Mouse (Mus musculus) Patski (cell line): ENCODE results near the gene Sema7a. TPM values are rescaled to one million over a fixed set of nuclear protein-coding genes. Genes with fewer than 3 reads are reported as not detected.

Source experiments
- ATAC-seq: fragments of 100-300 bp; one replicate; pipeline ENCODE4 v1.8.0; 2021
- CTCF ChIA-PET: fragments of 350-600 bp; sonication (Branson Sonifier 250); formaldehyde crosslinking; loops from one replicate; lab custom pipeline; 2022; ENCODE audit warnings: inconsistent platforms; lab: Charles Lee
- POLR2A ChIA-PET: fragments of 350-600 bp; sonication (Branson Sonifier 250); formaldehyde crosslinking; loops from one replicate; lab custom pipeline; 2022; ENCODE audit warnings: antibody characterized with exemption, inconsistent platforms; lab: Charles Lee
- DNase-seq: peaks from one replicate; pipeline ENCODE4 v3.0.0-alpha.2; 2011; ENCODE audit warnings: low read depth, low spot score
- H3K27me3 ChIP-seq: fragments of 371-371 bp; one replicate; pipeline ENCODE4 v1.5.1; 2021
- CTCF ChIP-seq: fragments of 100-300 bp; IDR thresholded peaks from one replicate; pipeline ENCODE4 v1.5.1; 2021
- in situ Hi-C: fragments of 300-500 bp; cut with MboI; formaldehyde crosslinking; loops from 3 replicates; pipeline ENCODE4 v1.11.1; 2018; ENCODE audit warnings: low pct_unique_long_range_greater_than_20kb, mixed read lengths
- polyA plus RNA-seq: library from polyadenylated mRNA; unstranded; gene quantifications from one replicate; pipeline ENCODE4 v1.2.3, GENCODE M21; 2021

Gene Sema7a
- polyA plus RNA-seq, 1 experiment from 2014 or later = 77.8 TPM

DNA sequence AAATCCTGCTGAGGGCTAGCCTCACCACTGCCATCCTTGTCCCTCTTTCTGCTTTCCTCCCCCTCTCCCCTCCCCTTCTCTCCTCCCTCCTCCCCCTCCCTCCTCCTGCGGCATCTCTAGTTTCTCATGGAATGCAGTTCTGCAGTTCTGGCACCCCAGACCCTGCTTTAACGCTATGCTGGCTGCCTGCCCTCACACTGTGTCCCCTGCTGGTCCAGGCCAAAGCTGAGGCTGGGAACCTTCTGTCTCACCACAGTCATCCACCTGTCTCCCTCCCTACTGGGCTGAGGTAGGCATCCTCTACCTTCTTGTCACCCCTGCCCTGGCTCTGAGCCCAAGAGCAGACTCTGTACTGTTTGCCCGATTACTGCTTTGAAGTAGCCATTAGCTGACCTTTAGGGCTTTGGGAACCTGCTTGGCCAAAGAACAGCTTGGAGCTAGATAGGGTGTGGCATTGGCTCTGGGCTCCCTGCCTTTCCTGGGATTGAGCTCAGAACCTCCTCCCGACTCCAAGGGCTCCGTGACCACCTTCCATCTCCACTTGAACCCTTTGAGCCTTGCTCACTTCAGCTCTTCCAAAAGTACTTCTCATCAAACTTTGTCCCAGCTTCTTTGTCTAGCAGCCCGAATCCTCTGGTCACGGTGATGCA is 7.6 kb downstream of the Sema7a start:
- no peak for ATAC-seq
- no peaks in the 10 kb centered on the region for H3K27me3 ChIP-seq
- CTCF ChIA-PET = interaction anchor here (1.3 to 1.6 kb wide), 4 partner anchors 11 to 47 kb away, joined by 3 to 8 read pairs (median 4); no protein-coding TSS in a partner anchor
- POLR2A ChIA-PET = no interaction called here
- no peak for TF ChIP-seq CTCF
- in situ Hi-C loops = no loop called here
- DNase-seq = no peak

DNA sequence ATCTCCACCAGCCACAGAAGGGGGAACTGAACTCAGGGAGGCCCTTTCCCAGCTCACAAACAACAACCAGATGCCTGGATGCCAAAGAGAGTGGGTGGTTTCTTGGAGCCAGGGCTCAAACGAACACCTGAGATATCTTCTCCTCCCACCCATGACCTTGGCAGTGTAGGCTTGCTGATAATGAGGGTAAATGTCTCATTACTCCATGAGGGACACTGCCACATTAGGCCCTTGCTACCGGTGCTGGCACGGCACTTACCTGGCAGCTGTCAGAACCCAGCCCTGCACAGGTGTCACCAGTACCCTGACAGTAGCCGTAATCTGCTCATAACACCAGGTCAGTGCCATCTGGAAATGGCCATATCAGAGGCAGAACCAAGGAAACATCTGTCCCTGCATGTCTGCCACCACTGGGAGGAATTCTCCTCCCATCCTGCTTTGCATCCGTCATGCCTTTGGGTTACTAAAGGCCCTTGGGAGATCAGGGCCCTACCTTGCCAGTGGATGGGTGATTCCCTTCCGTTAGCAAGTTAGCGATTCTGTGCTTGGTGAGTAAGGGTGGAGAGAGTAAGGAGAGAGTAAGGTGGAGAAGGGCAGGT is 8.5 kb downstream of the Sema7a start:
- DNase-seq (no peak), ATAC-seq (no peak)
- POLR2A ChIA-PET = interaction anchor here (1.1 kb wide), 1 partner anchor 19 kb away, joined by 3 read pairs; no protein-coding TSS in a partner anchor
- in situ Hi-C loops = no loop called here
- no peaks in the 10 kb centered on the region for H3K27me3 ChIP-seq
- CTCF ChIA-PET = no interaction called here
- no peak for TF ChIP-seq CTCF

DNA sequence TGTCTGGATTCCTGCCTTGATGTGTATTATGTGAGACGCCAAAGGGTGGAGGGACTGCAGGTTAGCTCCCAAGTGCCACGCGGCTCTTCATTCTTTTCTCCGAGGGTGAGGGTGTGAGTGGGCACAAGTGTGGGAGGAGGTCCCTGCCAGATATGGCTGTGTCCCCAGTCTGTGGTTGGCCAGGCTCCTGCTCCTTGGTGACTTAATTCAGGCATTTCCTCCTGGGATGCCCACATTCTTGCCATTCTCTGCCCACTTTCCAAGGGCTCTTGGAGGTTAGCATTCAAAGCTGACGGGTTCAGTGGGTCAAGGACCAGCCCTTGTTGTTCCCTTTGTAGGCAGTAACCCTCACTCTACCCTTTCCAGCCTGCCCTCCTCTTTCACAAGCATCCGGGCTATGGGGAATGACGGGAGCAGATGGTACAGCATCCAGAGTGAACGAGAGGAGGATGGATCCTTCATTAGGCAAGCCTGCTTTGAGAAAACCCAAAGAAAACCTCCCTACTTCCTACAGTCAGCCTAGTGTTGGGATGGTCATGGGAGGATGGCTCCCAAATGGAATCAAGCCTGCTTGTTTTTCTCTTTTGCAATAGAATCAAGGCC is 9.3 kb downstream of the Sema7a start:
- no peak for TF ChIP-seq CTCF
- CTCF ChIA-PET = no interaction called here
- DNase-seq = no peak
- peak; percentile 24 for ATAC-seq
- no peaks in the 10 kb centered on the region for H3K27me3 ChIP-seq
- in situ Hi-C loops = no loop called here
- POLR2A ChIA-PET = interaction anchor here (1.1 kb wide), 1 partner anchor 20 kb away, joined by 3 read pairs; no protein-coding TSS in a partner anchor

DNA sequence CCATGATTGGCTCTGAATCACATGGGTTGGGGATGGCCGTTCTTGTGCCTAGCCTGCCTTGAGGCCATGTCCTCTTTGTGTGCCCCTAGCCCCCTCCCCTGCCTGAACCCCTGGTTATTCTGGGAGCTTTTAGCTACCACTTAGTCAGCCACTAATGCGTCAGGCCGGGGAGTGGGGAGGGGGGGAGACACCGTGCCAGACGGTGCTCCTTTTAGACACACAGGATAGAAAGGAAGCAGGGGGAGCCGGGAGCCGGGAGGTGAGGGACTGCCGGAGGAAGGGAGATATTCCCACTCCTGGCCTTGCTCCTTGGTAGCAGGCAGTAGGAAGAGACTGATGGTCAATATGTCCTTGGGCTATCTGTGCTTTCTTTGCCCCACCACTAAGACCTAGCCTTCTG is 10.0 kb downstream of the Sema7a start:
- in situ Hi-C loops = no loop called here
- no peak for DNase-seq
- H3K27me3 ChIP-seq = no peaks in the 10 kb centered on the region
- no peak for ATAC-seq
- ChIA-PET CTCF (no interaction called here), POLR2A (interaction anchor here (1.1 kb wide), 1 partner anchor 20 kb away, joined by 3 read pairs; no protein-coding TSS in a partner anchor)
- no peak for TF ChIP-seq CTCF

DNA sequence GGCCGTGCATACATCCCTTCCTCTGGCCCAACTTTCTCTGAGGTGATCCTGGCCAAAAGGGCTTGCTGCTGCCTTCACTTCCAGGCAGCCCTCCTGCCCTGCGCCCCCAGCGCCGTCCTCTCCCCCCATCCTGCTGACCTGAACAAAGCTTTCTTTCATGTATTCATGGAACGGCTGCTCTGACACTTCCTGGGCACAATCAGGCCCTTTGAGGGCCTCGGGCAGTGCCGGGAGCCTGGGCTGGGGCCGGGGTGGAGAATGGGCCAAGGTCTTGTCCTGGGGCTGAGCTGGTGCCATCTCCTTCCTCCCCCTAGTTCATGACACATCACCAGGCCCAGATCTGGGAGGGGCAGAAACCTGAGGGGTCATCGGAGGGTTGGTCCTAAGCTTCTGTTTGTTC is 10.6 kb downstream of the Sema7a start:
- CTCF ChIA-PET = no interaction called here
- in situ Hi-C loops = no loop called here
- POLR2A ChIA-PET = no interaction called here
- no peaks in the 10 kb centered on the region for H3K27me3 ChIP-seq
- no peak for DNase-seq
- no peak for ATAC-seq
- TF ChIP-seq CTCF = no peak

DNA sequence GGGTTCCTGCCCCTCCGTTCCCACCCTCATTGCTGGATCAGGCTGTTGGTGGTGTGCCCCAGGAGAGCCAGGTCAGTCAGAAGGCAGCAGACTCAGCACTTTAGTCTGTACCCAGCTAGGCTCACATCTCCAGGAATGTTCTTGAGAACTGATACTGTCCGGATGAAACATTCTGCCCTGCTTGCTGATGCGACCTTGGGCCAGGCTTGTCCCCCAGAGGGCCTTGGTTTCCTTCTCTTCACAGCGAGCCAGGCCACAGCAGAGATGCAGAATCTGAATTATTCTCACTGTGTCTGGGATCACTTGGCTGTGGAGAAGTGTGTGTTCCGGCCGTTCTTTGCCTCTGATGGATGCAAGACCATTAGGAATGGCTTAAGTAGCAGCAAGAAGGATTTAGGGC is 12.1 kb downstream of the Sema7a start:
- ATAC-seq (no peak), DNase-seq (no peak)
- no peaks in the 10 kb centered on the region for H3K27me3 ChIP-seq

DNA sequence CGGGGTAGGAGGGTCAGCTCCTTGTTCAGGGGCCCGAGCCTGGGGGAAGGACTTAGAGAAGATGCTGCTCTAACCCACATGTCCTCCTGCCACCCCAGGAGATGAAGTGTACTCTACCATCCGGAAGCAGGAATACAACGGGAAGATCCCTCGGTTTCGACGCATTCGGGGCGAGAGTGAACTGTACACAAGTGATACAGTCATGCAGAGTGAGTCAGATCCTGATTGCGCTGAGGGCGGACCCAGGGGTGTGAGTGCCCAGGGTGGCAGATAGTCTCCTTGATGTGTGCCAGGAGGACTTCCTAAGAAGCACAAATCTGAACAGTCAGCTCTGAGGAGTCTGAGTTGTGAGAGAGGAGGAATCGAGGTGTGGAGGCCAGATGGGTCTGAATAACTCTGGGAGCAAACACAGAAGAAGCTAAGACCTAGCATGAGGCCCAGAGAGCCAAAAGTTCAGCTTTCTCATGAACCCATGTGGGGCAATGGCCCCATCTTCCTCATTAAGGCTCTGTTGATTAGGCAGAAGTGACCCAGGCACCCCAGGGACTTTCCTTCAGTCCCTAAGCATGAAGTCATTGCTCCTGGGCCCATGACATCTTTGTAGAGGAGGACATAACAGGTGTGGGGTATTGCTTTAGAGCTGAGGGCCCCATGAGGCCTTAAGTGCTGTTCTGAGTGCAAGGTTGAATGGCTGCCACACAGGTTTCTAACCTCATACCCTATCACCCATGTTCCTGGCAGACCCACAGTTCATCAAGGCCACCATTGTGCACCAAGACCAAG is 15.2 kb downstream of the Sema7a start:
- CTCF ChIA-PET = no interaction called here
- in situ Hi-C loops = no loop called here
- no peak for TF ChIP-seq CTCF
- POLR2A ChIA-PET = interaction anchor here (0.7 kb wide), 1 partner anchor 37 kb away, joined by 3 read pairs; no protein-coding TSS in a partner anchor
- DNase-seq (no peak), ATAC-seq (no peak)
- H3K27me3 ChIP-seq = no peaks in the 10 kb centered on the region

More for the DNA sequence above, 12.1 kb downstream of the Sema7a start:
- CTCF ChIA-PET = interaction anchor here (1.1 to 3.1 kb wide), 3 partner anchors 16 to 46 kb away, joined by 3 to 11 read pairs (median 4); no protein-coding TSS in a partner anchor
- no peak for TF ChIP-seq CTCF
- in situ Hi-C loops = no loop called here
- POLR2A ChIA-PET = interaction anchor here (0.6 to 2.3 kb wide), 3 partner anchors 11 to 1149 kb away, joined by 4 to 11 read pairs (median 5); no protein-coding TSS in a partner anchor

DNA sequence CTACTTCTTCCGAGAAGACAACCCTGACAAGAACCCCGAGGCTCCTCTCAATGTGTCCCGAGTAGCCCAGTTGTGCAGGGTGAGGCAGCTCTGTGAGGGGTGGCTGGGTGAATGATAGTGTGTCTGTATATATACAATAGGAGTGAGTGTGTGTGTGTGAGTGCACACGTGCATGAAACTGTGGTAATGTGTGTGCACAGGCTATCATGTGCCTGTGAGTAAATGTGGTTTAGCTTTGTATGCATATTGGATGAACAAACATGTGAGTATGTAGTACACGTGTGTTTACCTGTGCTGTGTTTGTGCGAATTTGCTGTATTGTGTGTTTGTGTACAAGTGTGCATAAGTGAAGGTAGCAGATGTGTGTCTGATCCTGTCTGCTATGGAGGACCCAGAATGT is 15.9 kb downstream of the Sema7a start:
- ChIA-PET POLR2A (interaction anchor here (0.7 to 0.9 kb wide), 2 partner anchors 24 to 37 kb away, joined by 3 to 4 read pairs; no protein-coding TSS in a partner anchor), CTCF (no interaction called here)
- H3K27me3 ChIP-seq = no peaks in the 10 kb centered on the region
- TF ChIP-seq CTCF = no peak
- DNase-seq = no peak
- in situ Hi-C loops = no loop called here
- ATAC-seq = no peak

DNA sequence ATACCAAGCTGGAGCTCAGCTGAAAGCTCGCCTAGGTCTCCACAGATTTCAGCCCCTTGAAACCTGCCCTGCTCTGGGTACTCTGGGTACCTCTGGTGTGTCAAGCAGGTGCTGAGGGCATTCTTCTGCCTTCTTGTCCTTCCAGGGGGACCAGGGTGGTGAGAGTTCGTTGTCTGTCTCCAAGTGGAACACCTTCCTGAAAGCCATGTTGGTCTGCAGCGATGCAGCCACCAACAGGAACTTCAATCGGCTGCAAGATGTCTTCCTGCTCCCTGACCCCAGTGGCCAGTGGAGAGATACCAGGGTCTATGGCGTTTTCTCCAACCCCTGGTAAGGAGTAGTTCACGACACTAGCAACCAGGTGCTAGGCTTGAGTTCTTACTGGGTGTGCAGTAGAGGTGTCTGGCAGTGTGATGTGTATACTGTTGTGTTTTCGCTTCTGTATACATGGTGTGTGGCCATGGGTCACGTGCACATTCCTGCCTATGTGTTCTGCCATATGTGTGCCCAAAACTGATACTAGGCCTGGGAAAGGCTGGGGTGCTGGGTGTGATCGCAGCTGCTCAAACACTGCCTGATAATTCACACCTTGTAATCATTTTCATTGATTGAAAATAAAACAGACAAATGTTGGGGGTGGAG is 16.4 kb downstream of the Sema7a start:
- in situ Hi-C loops = no loop called here
- CTCF ChIA-PET = interaction anchor here (0.9 kb wide), 1 partner anchor 86 kb away, joined by 3 read pairs; no protein-coding TSS in a partner anchor
- POLR2A ChIA-PET = interaction anchor here (0.9 kb wide), 1 partner anchor 24 kb away, joined by 4 read pairs; no protein-coding TSS in a partner anchor
- H3K27me3 ChIP-seq = no peaks in the 10 kb centered on the region
- no peak for TF ChIP-seq CTCF
- ATAC-seq = no peak
- DNase-seq = no peak

DNA sequence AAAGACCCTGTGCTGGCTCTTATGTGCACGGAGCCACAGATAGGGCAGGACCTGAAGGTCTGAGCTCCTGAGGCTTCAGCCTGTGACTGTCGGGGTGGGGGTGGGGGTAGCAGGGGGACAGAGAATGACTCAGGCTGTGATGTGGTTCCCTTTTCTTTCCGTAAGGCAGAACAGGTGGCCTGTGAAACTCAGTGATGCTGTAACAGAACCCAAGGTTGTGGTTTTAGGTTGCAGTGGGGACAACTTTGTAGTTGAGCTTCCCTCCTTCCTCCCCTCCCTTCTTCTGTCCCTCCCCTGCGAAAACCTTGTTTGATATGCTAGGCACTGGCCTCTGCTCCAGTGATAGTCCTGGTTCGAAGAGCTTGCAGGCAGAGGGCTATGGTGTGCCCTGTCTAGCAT is 16.9 kb downstream of the Sema7a start:
- ChIA-PET CTCF (interaction anchor here (0.9 kb wide), 1 partner anchor 87 kb away, joined by 3 read pairs; no protein-coding TSS in a partner anchor), POLR2A (interaction anchor here (0.9 kb wide), 1 partner anchor 25 kb away, joined by 4 read pairs; no protein-coding TSS in a partner anchor)
- DNase-seq = no peak
- no peaks in the 10 kb centered on the region for H3K27me3 ChIP-seq
- no peak for TF ChIP-seq CTCF
- ATAC-seq = no peak
- in situ Hi-C loops = no loop called here
